Mouse (Mus musculus) kidney, postnatal 0 days (tissue): ENCODE results near the gene Fbxo42. TPM values are rescaled to one million over a fixed set of nuclear protein-coding genes. Genes with fewer than 3 reads are reported as not detected.

ENCODE experiments used
- ATAC-seq: fragments of 200-750 bp; cut with Nextera tagmentation; replicated peaks from 2 replicates; pipeline ENCODE4 v1.8.0; 2017; ENCODE audit warnings: low read depth, moderate number of reproducible peaks, moderate TSS enrichment, moderate library complexity; ENCODE audit not compliant: low FRiP score
- DNase-seq: peaks from one replicate; pipeline ENCODE4 v3.0.0-alpha.2; 2016; ENCODE audit warnings: low spot score
- H3K27ac ChIP-seq: fragments of 300-500 bp; sonication (generic); 2 replicates; pipeline ENCODE4 v1.5.1; 2014; ENCODE audit warnings: mild to moderate bottlenecking
- H3K27me3 ChIP-seq: fragments of 300-500 bp; sonication (generic); 2 replicates; pipeline ENCODE4 v1.6.1; 2014; ENCODE audit warnings: low read length, mixed read lengths; ENCODE audit not compliant: insufficient read depth
- H3K36me3 ChIP-seq: fragments of 300-500 bp; sonication (generic); 2 replicates; pipeline ENCODE4 v1.6.1; 2014; ENCODE audit warnings: low read length, mixed read lengths; ENCODE audit not compliant: insufficient read depth
- H3K4me1 ChIP-seq: fragments of 300-500 bp; sonication (generic); replicated peaks from 2 replicates; pipeline ENCODE4 v1.6.1; 2014; ENCODE audit warnings: antibody characterized with exemption, low read length, mixed read lengths; ENCODE audit not compliant: insufficient read depth
- H3K4me2 ChIP-seq: fragments of 300-500 bp; sonication (generic); 2 replicates; pipeline ENCODE4 v1.6.1; 2014; ENCODE audit warnings: mild to moderate bottlenecking, low read length, moderate library complexity, mixed read lengths
- H3K4me3 ChIP-seq: fragments of 300-500 bp; sonication (generic); replicated peaks from 2 replicates; pipeline ENCODE4 v1.5.1; 2014; ENCODE audit warnings: low read depth, low read length
- H3K9ac ChIP-seq: fragments of 300-500 bp; sonication (generic); 2 replicates; pipeline ENCODE4 v1.6.1; 2014; ENCODE audit warnings: low read depth, low read length
- H3K9me3 ChIP-seq: fragments of 300-500 bp; sonication (generic); replicated peaks from 2 replicates; pipeline ENCODE4 v1.6.1; 2016; ENCODE audit warnings: low read length, inconsistent platforms, mixed read lengths
- CTCF ChIP-seq: IDR thresholded peaks from 2 replicates; pipeline ENCODE4 v1.5.1; 2016; ENCODE audit warnings: antibody characterized with exemption, low read depth, mild to moderate bottlenecking, moderate library complexity
- WGBS: fragments of 180-500 bp; shearing (Covaris S2); extraction: QIAGEN DNeasy Blood & Tissue Kit; methylation state at CpG from one replicate; pipeline ENCODE4 v1.1.7; 2014; 5-methylcytosine and 5-hydroxymethylcytosine counted together
- polyA plus RNA-seq: library from polyadenylated mRNA; unstranded; fragments of >200 nt; fragmentation: Nextera tagmentation; extraction: Ambion mirVana; gene quantifications from 2 replicates; pipeline ENCODE4 v1.2.1, GENCODE M21; 2015

Fbxo42 gene
- polyA plus RNA-seq, 1 experiment from 2014 or later, result 14.6 TPM

- Histone ChIP-seq H3K27ac (peak overlapping the region; percentile 94), H3K4me1 (peaks cover 6% of the 10 kb centered on the region; the same call in 1 of the 2 replicates), H3K4me3 (peak overlapping the region; percentile 99), H3K4me2 (peak overlapping the region; percentile 96), H3K27me3 (no peaks in the 10 kb centered on the region), H3K36me3 (no peaks in the 10 kb centered on the region), H3K9ac (peak overlapping the region; percentile 97), H3K9me3 (no peaks in the 10 kb centered on the region)
- TF ChIP-seq CTCF, result no peak
- DNase-seq, result peak; percentile 63
- peak; percentile 82 for ATAC-seq
- WGBS, result under 1% methylated on average over 60 of the region's 66 CpGs
These were observed 492 bp downstream of the Fbxo42 start for GRCm38 (mm10) chr4:141148009-141148801.

DNA sequence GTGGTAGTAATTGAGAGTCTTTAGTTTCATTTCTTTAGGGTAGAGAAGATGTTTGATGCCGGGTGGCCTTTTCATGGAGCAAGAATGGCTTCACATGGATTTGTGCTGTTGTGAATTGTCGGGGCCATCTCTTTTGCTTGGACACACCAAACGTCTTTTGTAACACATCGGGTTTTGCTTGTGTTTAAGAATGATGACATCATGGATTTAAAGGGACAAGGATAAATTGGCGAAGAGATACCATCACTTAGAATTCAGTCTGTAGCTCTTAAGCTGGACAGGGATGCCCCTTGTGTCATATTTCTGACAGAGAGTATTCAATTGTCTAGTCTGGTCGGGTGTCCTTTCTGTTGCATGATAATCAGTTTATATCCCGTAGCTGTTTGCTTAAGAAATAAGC, 1.4 kb downstream of the Fbxo42 start:
- DNase-seq (no peak), ATAC-seq (no peak)
- H3K4me2 ChIP-seq, result peak overlapping the region; percentile 96
- peak overlapping the region; percentile 99 for H3K4me3 ChIP-seq
- peaks cover 6% of the 10 kb centered on the region; the same call in 1 of the 2 replicates for H3K4me1 ChIP-seq
- no peaks in the 10 kb centered on the region for H3K9me3 ChIP-seq
- TF ChIP-seq CTCF, result no peak
- 0 out of 2 replicates have a peak overlapping the region, but pooled peaks have one; percentile 94 for H3K27ac ChIP-seq
- H3K36me3 ChIP-seq, result no peaks in the 10 kb centered on the region
- H3K9ac ChIP-seq, result peak overlapping the region; percentile 97; the same call in 1 of the 2 replicates
- H3K27me3 ChIP-seq, result no peaks in the 10 kb centered on the region
- 21% methylated on average over 7 of the region's 7 CpGs for WGBS

DNA sequence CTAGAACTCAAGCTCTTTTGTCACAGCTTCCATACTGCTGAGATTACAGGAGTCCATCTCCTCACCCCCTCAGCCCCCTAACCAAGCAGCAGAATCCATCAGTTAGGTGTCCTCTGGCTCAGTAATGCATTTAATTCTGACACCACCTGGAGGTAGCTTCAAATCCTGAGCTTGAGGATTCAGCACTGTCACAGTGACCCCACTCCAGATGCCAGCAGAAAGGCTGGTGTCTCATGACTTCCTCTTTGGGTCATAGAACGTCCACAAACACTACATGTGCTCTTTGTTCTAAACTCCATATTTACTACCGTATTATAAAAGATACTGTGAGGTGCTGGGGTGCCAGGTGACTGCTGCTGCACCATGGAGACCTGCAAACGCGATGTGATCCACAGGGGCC, 9.8 kb downstream of the Fbxo42 start:
- no peak for ATAC-seq
- no peaks in the 10 kb centered on the region for H3K27me3 ChIP-seq
- H3K4me1 ChIP-seq, result peaks cover 3% of the 10 kb centered on the region; the same call in 1 of the 2 replicates
- no peaks in the 10 kb centered on the region for H3K36me3 ChIP-seq
- WGBS, result 75% methylated on average over 4 of the region's 4 CpGs
- no peak overlapping the region for H3K27ac ChIP-seq
- no peak overlapping the region for H3K9ac ChIP-seq
- DNase-seq, result no peak
- H3K9me3 ChIP-seq, result no peaks in the 10 kb centered on the region
- H3K4me2 ChIP-seq, result no peak overlapping the region
- TF ChIP-seq CTCF, result no peak
- H3K4me3 ChIP-seq, result no peak overlapping the region

- DNase-seq (no peak), ATAC-seq (no peak)
- no peaks in the 10 kb centered on the region for H3K36me3 ChIP-seq
- WGBS, result 76% methylated on average over 2 of the region's 2 CpGs
- no peak for TF ChIP-seq CTCF
- no peaks in the 10 kb centered on the region for H3K27me3 ChIP-seq
- H3K4me2 ChIP-seq, result no peak overlapping the region
- H3K27ac ChIP-seq, result no peak overlapping the region; the same call in 1 of the 2 replicates
- H3K9me3 ChIP-seq, result no peaks in the 10 kb centered on the region
- H3K4me1 ChIP-seq, result peaks cover 3% of the 10 kb centered on the region; the same call in 1 of the 2 replicates
- no peak overlapping the region for H3K4me3 ChIP-seq
- H3K9ac ChIP-seq, result no peak overlapping the region
These were observed 10.9 kb downstream of the Fbxo42 start for GRCm38 (mm10) chr4:141158609-141159008.

DNA sequence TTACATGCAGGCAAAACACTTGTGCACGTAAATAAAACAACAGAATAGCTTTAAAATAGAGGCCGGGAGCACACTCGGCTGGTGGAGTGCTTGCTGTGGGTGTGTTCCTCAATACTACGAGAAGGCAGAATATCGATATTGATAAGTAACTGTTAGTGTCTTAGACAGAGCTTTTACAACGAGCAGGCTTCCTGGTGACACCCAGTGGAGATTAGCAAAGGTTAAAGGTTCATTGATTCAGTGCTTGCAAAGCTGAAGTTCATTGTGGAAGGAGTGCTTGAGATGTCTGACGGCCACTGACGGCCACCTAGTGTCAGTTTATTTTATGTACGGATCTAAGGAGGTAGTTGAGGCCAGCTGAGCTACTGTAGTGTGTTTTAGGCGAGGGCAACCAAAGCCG, 11.4 kb downstream of the Fbxo42 start:
- Histone ChIP-seq H3K4me1 (peaks cover 3% of the 10 kb centered on the region; the same call in 1 of the 2 replicates), H3K4me3 (no peak overlapping the region), H3K36me3 (no peaks in the 10 kb centered on the region), H3K9ac (no peak overlapping the region), H3K4me2 (no peak overlapping the region), H3K9me3 (no peaks in the 10 kb centered on the region), H3K27me3 (no peaks in the 10 kb centered on the region), H3K27ac (no peak overlapping the region; the same call in 1 of the 2 replicates)
- no peak for TF ChIP-seq CTCF
- DNase-seq, result no peak
- no peak for ATAC-seq
- WGBS, result 45% methylated on average over 11 of the region's 11 CpGs

- no peak for TF ChIP-seq CTCF
- Histone ChIP-seq H3K4me2 (no peak overlapping the region), H3K4me1 (peaks cover 3% of the 10 kb centered on the region; the same call in 1 of the 2 replicates), H3K27me3 (no peaks in the 10 kb centered on the region), H3K36me3 (no peaks in the 10 kb centered on the region), H3K4me3 (no peak overlapping the region), H3K27ac (no peak overlapping the region), H3K9ac (no peak overlapping the region), H3K9me3 (no peaks in the 10 kb centered on the region)
- WGBS, result 42% methylated on average over 5 of the region's 5 CpGs
- no peak for DNase-seq
- ATAC-seq, result no peak
These were observed 12.0 kb downstream of the Fbxo42 start for GRCm38 (mm10) chr4:141159666-141160065.
